Mouse (Mus musculus) embryo, embryonic 10 days (tissue): Measurements from ENCODE around the gene Trak2.
"Not testable (repeated sequence)": the region's sequence is repeated elsewhere in the genome, so short reads cannot be mapped to it uniquely, and the experiment has no call there.

Experiments
- DNase-seq: peaks from one replicate; pipeline ENCODE4 v3.0.0-alpha.2; 2015; ENCODE audit warnings: low spot score

Gene Trak2

GRCm38 (mm10) chr1:58889826-58890546 lies 83.2 kb downstream of the Trak2 start:
- DNase-seq: peak; percentile 16

- no peak for DNase-seq
These were observed 87.6 kb downstream of the Trak2 start for GRCm38 (mm10) chr1:58885646-58886045.

- DNase-seq: not testable (repeated sequence)
These were observed 90.0 kb downstream of the Trak2 start for GRCm38 (mm10) chr1:58883279-58883678.

GRCm38 (mm10) chr1:58879291-58879690 lies 93.9 kb downstream of the Trak2 start:
- DNase-seq: not testable (repeated sequence)

- not testable (repeated sequence) for DNase-seq
These were observed 96.7 kb downstream of the Trak2 start for GRCm38 (mm10) chr1:58876500-58876899.

- not testable (repeated sequence) for DNase-seq
These were observed 112.6 kb downstream of the Trak2 start for GRCm38 (mm10) chr1:58860586-58860985.

GRCm38 (mm10) chr1:58859738-58860365 lies 113.4 kb downstream of the Trak2 start:
- not testable (repeated sequence) for DNase-seq

GRCm38 (mm10) chr1:58859131-58859530 lies 114.1 kb downstream of the Trak2 start:
- DNase-seq: not testable (repeated sequence)

- not testable (repeated sequence) for DNase-seq
These were observed 116.4 kb downstream of the Trak2 start for GRCm38 (mm10) chr1:58856811-58857210.
